Mouse (Mus musculus) CH12F3 (cell line): ENCODE data around the gene Rragc.
"Not testable (repeated sequence)": the region's sequence is repeated elsewhere in the genome, so short reads cannot be mapped to it uniquely, and the experiment has no call there.

Experiments used
- in situ Hi-C: fragments of 300-500 bp; cut with MboI; formaldehyde crosslinking; loops from 2 replicates; pipeline ENCODE4 v1.14.3; 2020; ENCODE audit warnings: low sequenced_read_pairs

Rragc gene

GRCm38 (mm10) chr4:123916748-123917547, at the start of gene Rragc:
Rragc (plus strand) TSS chr4:123917446.
- in situ Hi-C loops = no loop called here

DNA sequence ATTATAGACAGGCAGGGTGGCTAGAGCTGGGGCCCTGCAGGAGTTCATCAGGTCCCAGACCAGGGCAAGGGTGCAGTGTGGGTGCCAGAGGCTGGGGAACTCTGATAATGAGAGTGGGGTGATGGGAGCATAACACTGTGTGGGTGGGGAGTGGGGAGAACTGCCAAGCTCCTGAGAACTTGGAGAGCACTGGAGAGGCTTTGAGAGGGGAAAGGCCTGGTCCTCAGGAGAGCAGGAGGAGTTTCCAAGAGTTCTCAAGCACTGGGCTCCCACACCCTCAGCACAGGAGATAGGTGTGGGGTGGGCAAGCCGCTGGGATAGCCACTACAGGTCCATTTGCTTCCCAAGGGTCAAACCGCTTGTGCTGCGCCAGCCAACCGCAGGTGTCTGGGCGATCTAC, 23.5 kb upstream of the Rragc start:
- in situ Hi-C loops = no loop called here

- in situ Hi-C loops = no loop called here
Observed at GRCm38 (mm10) chr4:123894295-123894694, 23.0 kb upstream of the Rragc start.

- in situ Hi-C loops = no loop called here
Observed at GRCm38 (mm10) chr4:123898696-123899095, 18.6 kb upstream of the Rragc start.

DNA sequence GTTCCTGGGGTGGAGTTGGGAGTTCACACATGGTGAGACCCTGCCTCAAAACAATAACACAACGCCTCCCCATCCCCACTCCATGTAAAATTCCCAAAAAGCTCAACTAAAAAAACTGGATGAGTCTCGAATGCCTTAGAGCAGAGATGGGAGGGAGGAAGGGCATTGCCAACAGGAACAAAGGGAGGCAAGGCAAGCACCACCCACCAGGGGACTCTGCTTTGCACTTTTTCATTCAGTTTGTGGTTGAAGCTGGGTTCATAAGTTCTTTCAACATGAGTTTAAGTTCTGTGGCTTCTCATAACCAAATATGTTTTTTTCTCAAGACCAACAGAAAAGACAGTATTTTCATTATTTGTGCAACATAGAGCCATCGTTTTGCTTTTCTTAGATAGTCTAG, 13.8 kb upstream of the Rragc start:
- in situ Hi-C loops = no loop called here

DNA sequence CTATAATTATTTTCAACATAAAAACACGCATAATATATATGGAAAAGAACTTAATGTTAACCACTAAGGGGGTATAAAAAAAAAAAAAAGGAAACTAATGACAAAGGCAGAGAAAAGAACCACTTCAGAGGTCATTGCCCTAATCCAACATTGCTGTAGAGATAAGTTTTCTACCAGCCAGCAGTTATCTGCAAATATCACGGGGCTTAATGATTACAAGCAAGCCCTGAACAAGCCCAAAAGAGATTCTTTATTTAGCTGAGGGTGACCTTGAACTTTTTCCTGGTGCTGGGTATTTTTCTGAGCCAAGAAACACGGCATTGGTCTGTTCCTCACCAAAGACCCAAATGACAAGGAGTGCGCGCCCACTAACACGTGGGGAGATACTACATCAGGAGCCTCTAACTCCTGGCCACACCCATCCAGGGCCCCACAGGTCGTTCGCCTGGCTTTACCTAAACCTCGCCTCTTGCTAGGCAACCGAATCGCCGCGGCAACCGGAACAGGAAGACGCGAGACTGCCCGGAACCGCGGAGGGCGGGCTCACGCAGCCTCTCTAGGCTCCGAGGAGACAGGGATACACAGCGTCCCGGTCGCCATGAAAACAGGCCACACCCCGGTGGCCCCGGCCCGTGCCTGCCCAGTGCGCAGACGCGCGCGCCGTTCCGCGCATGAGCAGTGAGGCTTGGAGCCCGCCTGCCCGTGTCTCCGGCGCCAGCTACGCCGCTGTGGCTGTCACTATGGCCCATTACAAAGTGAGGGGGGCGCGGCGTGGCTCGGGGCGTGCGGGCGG, 12.7 kb upstream of the Rragc start, which contains the start of gene Mycbp:
Mycbp (plus strand) TSS at position 500 of the 793 bp plus-strand sequence.
- in situ Hi-C loops = no loop called here

DNA sequence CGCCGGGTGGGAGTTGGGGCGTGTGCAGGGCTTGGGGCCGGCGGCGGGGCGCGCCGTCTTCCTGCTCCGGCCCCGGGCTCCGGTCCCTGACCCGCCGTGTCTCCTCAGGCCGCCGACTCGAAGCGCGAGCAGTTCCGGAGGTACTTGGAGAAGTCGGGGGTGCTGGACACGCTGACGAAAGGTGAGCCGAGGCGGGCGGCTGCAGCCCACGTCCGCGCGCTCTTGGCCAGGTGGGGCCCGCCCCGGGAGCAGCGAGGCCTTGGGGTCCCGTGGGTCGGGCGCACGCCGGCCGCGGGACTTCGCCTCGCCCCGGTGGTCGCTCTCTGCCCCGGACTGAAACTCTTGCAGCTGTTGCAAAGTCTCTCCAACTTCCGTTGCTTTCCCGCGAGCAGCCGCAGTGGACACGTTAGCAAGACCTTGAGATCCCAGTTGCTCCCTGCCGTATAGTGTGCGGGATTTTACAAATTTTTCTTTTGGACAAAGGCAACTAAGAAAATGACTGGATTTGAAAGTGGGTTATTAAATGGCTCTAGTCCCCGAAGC, 12.0 kb upstream of the Rragc start:
- in situ Hi-C loops = no loop called here

DNA sequence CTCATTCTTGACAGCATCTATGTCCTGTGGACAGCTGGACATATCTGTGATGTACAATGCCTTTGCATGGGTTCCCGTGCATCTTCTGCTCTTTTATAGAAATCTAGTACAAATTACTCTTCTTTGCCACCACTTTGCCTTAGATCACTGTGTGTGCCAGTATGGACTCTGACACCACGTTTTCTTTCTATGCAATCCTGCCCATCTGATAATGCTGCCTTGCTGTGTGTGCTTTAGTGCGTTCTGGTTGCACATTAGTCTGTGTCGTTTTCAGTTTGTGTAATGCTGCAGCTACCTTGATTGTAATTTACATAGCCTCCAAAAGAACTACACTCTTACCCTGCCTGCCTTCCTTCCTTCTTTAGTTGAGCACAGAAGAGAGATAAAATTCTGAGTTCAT, 5.7 kb upstream of the Rragc start:
- in situ Hi-C loops = no loop called here

DNA sequence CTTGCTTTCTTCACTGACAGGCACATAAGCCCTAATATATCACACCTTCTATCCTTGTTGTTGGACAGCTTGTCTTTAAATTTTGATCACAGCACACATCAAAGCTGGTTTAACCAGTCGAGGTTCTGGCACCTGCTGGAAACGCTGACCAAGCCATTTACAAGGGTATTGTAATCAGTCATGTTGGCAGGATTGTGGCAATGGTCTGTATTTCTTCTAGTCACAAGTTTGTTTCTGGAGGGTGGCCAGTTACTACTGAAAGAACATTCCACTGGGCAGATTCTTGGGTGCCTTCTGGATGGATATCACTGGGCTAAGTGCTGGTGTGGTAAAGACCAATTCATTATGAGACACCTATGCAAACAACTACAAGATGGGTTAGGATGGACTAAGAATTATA, 4.8 kb upstream of the Rragc start:
- in situ Hi-C loops = no loop called here

DNA sequence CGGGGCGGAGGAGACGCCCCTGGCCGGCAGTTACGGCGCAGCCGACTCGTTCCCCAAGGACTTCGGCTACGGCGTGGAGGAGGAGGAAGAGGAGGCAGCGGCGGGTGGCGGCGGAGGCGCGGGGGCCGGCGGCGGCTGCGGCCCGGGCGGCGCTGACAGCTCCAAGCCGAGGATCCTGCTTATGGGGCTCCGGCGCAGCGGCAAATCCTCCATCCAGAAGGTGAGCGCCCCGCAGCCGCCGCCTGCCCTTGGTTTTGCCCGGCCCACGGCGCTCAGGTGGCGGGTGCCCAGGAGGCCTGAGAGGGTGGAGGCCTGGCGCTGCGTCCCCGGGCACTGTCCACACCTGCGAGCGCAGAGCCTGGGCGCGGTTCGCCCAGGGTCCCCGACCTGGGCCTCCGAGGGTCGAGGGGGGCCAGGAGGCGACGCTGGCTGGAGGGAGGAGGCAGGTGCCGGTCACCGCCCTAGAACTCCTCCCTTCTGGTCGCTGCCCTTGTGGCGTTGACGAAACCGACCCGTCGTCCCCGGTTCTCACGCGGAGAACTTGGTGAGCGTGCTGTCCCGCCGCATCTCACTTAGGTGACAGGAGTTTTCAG, 398 bp downstream of the Rragc start, which contains the start of gene 4930535I16Rik:
4930535I16Rik (minus strand) TSS at position 475 of the 593 bp plus-strand sequence.
- in situ Hi-C loops = no loop called here

- in situ Hi-C loops = no loop called here
Observed at GRCm38 (mm10) chr4:123918851-123919250, 1.6 kb downstream of the Rragc start.

DNA sequence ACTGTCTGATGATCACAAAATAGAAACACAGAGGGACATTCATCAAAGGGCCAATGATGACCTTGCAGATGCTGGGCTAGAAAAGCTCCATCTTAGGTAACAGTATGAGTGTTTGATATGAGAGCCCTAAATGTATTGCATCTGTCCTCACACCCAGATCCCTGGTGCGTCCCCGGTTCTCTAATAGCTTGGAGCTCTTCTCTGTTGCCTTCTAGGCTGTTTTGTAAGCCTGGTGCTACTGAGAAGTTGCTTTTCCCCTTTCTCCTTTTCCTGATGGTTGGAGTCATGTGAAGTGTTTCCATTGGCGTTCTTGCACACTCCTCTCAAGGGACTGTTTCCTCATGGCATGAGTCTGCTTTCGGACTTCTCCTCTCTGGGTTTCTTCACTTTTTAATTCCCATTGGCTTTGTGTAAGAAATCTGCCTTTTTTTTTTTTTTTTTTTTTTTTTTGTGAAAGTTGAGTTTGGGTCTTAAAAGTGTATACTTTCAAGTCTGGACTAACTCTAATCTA, 3.9 kb downstream of the Rragc start:
- in situ Hi-C loops = no loop called here

- in situ Hi-C loops = no loop called here
Observed at GRCm38 (mm10) chr4:123927961-123928360, 10.7 kb downstream of the Rragc start.

DNA sequence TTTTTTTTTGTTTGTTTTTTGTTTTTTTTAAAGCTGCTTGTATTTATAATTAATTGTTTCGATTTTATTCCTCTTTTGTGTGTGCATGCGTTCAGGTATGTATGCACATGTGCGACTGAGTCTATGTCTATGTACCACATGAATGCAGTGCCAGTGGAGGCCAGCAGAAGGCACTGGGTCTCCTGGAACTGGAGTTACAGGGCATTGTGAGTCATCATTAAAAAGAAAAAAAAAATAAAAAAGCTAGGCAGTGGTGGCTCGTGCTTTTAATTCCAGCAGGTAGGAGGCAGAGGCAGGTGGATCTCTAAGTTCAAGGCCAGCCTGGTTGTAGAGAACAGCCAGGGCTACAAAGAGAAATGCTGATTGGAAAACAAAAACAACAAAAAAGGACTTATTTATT, 12.7 kb downstream of the Rragc start:
- in situ Hi-C loops = no loop called here

DNA sequence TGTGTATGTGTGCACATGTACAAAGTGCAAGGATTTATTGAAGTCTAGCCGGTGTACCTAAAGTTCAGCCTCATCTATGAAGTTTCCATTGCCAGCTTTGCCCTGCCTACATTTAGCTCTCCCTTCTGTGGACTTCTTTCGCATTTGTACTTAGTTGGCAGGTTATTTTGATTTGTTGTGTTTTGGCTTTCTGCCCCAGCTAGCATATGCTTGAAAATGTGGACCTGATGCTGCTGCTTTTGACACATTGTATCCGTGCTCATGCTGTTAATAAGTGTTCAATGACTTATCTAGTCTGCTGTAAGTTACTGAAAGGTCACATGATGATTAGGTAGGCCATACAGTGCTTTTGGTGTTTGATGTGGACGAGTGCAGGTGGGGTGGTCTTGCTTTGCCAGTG, 17.1 kb downstream of the Rragc start:
- in situ Hi-C loops = no loop called here

DNA sequence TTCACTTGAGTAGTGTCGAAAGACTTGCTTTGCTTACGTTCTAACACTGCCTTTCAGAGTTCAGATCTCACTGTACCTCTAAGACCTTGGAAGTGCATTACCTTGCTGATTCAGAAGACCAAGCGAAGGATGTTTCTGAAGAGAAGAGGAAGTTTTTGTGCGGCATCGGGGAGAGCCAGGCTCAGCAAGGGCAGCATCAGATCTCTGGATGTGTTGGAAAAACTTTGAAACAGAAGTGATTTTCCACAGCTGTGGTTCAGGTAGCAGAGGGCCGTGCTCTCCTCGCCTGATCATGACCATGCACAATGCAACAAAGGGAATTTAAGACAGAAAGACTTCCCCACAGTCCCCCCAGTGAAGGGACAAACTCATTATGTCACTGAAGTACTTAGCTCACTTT, 18.8 kb downstream of the Rragc start:
- in situ Hi-C loops = no loop called here

DNA sequence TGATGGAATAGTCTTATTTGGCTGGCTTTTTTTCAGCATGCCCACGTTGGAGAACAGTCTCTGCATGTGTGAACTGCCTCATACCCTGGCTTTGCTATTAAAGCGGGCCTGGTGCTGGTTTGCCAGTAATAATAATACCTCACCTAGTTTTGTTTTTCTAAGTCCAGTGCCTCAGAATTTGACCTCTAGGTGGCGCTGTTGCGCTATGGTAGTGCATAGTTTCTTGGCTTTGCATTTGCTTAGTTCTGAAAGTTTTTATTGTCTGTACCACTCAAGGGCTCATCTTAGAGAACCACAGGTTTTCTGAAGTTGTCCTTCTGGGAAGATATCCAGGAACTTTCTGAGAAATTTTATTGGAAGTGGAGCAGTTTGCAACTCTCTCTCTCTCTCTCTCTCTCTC, 22.6 kb downstream of the Rragc start:
- in situ Hi-C loops = no loop called here

DNA sequence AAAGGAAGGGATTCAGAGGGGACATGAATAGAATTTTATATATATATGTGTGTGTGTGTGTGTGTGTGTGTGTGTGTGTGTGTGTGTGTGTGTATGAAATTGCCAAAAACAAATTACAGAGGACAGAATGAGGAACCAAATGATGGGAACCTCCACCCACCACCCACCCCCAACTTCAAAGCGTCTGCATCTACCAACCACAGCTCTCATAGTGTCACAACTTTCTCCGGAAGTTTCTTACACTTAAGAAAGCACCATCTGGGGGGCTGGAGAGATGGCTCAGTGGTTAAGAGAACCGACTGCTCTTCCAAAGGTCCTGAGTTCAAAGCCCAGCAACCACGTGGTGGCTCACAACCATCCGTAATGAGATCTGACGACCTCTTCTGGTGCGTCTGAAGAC, 23.6 kb downstream of the Rragc start:
- in situ Hi-C loops = not testable (repeated sequence)

GRCm38 (mm10) chr4:123946701-123947100, 29.5 kb downstream of the Rragc start:
- in situ Hi-C loops = no loop called here

DNA sequence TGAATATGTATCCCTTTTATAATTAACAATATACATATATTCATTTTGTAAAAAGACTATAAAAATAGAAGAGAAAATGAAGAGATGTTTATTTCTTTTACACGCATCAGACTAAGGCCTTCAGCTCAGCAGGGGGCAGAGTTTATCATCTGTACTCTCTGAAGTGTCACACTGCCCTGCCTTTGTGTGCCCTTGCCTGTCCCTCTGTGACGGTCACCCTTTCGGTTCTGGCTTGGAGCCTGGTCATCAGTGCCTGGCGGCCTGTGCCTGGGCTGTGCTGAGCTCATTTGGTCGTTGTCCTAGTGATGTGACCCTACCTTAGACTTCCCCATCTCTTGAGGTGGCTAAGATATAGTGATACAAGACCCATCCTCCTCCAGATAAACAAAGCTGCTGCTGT, 29.9 kb downstream of the Rragc start:
- in situ Hi-C loops = no loop called here

DNA sequence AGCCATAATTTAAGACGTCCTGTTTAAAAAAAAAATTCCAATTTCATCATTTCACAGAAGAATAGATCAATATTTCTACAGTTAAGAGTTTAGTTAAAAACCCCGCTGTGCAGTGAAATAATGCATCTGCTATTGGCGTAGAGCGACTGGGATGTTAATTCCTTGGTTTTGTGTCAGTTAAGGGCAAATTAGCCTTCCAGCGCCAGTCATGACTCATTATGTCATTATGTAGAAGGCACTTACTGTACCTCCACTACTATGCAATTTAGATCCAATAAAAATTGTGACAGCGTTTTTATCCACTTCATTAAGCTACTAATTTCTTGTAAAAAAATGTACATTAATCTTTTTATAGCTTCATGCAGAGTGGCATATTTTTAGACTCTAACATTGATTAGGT, 31.7 kb downstream of the Rragc start:
- in situ Hi-C loops = no loop called here
